Mouse (Mus musculus) heart, embryonic 16.5 days (tissue): ENCODE results near the gene Rad17. TPM values are rescaled to one million over a fixed set of nuclear protein-coding genes. Genes with fewer than 3 reads are reported as not detected.

ENCODE experiments used
- ATAC-seq: fragments of 200-750 bp; cut with Nextera tagmentation; replicated peaks from 2 replicates; pipeline ENCODE4 v1.8.0; 2017; ENCODE audit warnings: moderate number of reproducible peaks; ENCODE audit not compliant: insufficient read depth, low FRiP score; ENCODE audit errors: extremely low read depth
- H3K27ac ChIP-seq: fragments of 300-500 bp; sonication (generic); 2 replicates; pipeline ENCODE4 v1.5.1; 2014; ENCODE audit warnings: mild to moderate bottlenecking, low read length, control low read depth, moderate library complexity
- H3K27me3 ChIP-seq: fragments of 300-500 bp; sonication (generic); 2 replicates; pipeline ENCODE4 v1.6.1; 2014; ENCODE audit warnings: low read length, mixed read lengths; ENCODE audit not compliant: control insufficient read depth, insufficient read depth
- H3K36me3 ChIP-seq: fragments of 300-500 bp; sonication (generic); 2 replicates; pipeline ENCODE4 v1.6.1; 2014; ENCODE audit not compliant: control insufficient read depth, insufficient read depth
- H3K4me1 ChIP-seq: fragments of 300-500 bp; sonication (generic); 2 replicates; pipeline ENCODE4 v1.6.1; 2014; ENCODE audit warnings: low read length, mixed read lengths; ENCODE audit not compliant: control insufficient read depth, insufficient read depth
- H3K4me2 ChIP-seq: fragments of 300-500 bp; sonication (generic); 2 replicates; pipeline ENCODE4 v1.6.1; 2014; ENCODE audit warnings: low read depth, mild to moderate bottlenecking, control low read depth, low read length
- H3K4me3 ChIP-seq: fragments of 300-500 bp; sonication (generic); 2 replicates; pipeline ENCODE4 v1.5.1; 2014; ENCODE audit warnings: mild to moderate bottlenecking, control low read depth, low read length
- H3K9ac ChIP-seq: fragments of 300-500 bp; sonication (generic); 2 replicates; pipeline ENCODE4 v1.6.1; 2014; ENCODE audit warnings: low read length, control low read depth
- H3K9me3 ChIP-seq: fragments of 300-500 bp; sonication (generic); replicated peaks from 2 replicates; pipeline ENCODE4 v1.6.1; 2016; ENCODE audit warnings: low read length; ENCODE audit not compliant: control insufficient read depth
- WGBS: fragments of 180-500 bp; shearing (Covaris S2); extraction: QIAGEN DNeasy Blood & Tissue Kit; methylation state at CpG from one replicate; pipeline ENCODE4 v1.1.7; 2014; 5-methylcytosine and 5-hydroxymethylcytosine counted together
- polyA plus RNA-seq: library from polyadenylated mRNA; unstranded; fragments of >200 nt; fragmentation: Nextera tagmentation; extraction: Ambion mirVana; gene quantifications from 2 replicates; pipeline ENCODE4 v1.2.1, GENCODE M21; 2015

Rad17 gene
- polyA plus RNA-seq, 1 experiment from 2014 or later: 23.2 TPM

DNA sequence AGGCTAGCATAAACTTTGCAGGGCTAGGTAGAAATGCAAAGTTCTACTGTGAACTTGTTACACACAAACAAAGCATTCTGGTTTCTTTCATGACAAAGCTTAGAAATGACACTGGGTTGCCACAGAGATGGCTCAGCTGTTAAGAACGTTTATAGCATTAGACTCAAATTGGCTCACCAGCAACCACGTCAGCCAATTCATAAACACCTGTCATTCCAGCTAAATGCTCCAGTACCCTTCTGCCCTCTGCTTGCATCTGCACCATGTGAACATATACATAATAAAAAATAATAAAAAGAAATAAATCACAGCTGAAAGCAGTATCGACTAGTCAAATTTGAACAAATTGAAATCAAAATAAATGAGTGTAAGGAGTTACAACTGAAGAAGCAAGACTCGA is 28.6 kb downstream of the Rad17 start:
- no peaks in the 10 kb centered on the region for H3K4me1 ChIP-seq
- no peak overlapping the region for H3K9ac ChIP-seq
- no peak overlapping the region for H3K4me3 ChIP-seq
- H3K27me3 ChIP-seq: no peaks in the 10 kb centered on the region
- ATAC-seq: no peak
- WGBS: 83% methylated on average over 4 of the region's 4 CpGs
- no peak overlapping the region for H3K27ac ChIP-seq
- peaks cover 46% of the 10 kb centered on the region for H3K36me3 ChIP-seq
- no peaks in the 10 kb centered on the region for H3K9me3 ChIP-seq
- H3K4me2 ChIP-seq: no peak overlapping the region

DNA sequence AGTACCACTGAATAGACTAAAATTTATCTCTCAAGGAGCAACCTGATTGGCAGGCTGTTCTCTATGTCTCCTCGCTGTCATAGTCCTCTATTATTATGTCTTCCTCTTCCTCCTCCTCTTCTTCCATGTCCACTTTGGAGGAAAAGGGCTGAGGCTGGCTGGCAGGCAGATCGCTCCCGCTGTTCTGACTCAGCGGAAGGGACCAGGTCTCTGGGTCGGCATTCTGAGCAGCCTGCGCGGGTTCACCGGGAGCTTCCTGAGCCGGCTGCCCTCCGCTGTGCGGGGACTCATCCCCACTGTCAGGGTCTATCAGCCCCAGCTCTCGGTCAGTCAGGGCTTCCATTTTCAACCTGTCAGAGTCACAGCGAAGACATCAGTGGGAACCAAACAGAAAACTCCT is 33.3 kb downstream of the Rad17 start:
- Histone ChIP-seq H3K4me1 (no peaks in the 10 kb centered on the region), H3K27ac (no peak overlapping the region), H3K27me3 (no peaks in the 10 kb centered on the region), H3K4me2 (no peak overlapping the region), H3K9me3 (no peaks in the 10 kb centered on the region), H3K9ac (no peak overlapping the region), H3K4me3 (no peak overlapping the region), H3K36me3 (peaks cover 29% of the 10 kb centered on the region)
- no peak for ATAC-seq
- WGBS: 81% methylated on average over 13 of the region's 13 CpGs

DNA sequence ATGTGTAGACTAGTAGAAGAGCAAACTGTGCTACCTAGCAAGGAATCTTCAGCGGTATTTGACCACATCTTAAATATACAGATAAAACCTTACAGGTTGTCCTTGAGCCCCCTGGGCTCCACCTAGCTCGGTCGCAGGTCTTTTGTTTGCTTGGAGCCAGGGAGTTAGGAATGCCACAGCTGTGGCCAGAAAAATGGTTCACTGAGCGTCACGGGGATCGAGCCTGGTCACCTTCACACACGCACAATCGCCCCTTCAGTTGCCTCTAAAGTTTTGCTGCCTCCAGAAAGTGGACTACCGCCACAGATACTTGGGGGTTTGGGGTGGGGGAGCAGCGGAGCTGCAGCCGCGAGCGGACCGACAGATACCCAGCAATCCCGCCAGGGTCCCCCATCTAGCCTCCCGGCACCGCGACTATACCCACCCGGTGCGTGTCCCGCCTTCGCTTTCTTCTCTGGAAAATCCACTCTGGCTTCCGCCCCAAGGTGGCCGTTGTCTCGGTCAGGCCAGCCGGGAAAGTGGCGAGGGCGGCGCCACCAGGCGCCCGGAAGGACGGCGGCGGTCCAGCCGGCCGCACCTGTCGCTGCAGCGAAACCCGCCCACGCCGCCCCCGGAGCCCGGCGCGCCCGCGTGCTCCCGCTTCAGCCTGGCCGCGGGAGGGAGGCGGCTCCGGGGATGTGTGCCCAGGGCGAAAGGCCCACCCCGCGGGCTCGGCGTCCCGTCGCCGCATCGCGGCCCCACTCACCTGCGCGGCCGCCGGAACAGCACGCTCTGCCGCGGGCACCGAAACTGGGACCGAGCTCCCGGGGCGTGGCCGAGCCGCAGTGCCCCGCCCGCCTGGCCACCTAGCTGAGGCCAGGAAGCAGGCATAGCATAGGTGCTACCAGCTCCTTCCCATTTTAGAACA is 34.4 kb downstream of the Rad17 start, which contains the start of gene Marveld2:
Gene Marveld2 (minus strand): TSS at position 791 of the 907 bp plus-strand sequence.
- H3K27ac ChIP-seq: no peak within 1 kb of the TSS
- H3K27me3 ChIP-seq: no peaks in the 10 kb centered on the region
- no peaks in the 10 kb centered on the region for H3K4me1 ChIP-seq
- H3K4me3 ChIP-seq: peak within 1 kb of the TSS; percentile 67
- 4% methylated on average over 76 of the region's 77 CpGs for WGBS
- H3K36me3 ChIP-seq: peaks cover 21% of the 10 kb centered on the region
- ATAC-seq: peak; percentile 65
- H3K4me2 ChIP-seq: peak within 1 kb of the TSS; percentile 82
- H3K9me3 ChIP-seq: no peaks in the 10 kb centered on the region
- H3K9ac ChIP-seq: peak within 1 kb of the TSS; percentile 79

GRCm38 (mm10) chr13:100612903-100613302 is 37.9 kb downstream of the Rad17 start:
- WGBS: 56% methylated on average over 2 of the region's 2 CpGs
- no peak for ATAC-seq

DNA sequence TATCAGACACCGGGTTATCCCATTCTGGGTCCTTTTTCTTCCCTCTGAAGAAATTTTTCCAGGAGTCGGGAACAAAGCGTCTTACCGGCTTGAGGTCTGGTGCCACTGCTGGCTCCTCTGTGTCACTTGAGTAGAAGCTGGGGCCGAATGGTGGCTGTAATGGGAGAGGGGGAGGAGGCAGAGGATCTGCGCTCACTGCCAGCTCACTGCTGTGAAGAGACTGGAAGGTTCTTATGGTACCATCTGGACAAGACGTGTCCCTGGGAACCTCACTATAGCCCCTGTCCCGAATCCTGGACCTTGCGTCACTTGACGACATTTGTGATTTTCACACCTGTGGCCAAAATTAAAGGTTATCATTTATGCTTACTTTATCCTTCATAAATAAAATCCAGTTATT is 38.6 kb downstream of the Rad17 start:
- 92% methylated on average over 10 of the region's 10 CpGs for WGBS
- Histone ChIP-seq H3K27me3 (no peaks in the 10 kb centered on the region), H3K27ac (no peak overlapping the region), H3K9ac (no peak overlapping the region), H3K36me3 (no peaks in the 10 kb centered on the region), H3K4me3 (no peak overlapping the region), H3K9me3 (peaks cover 5% of the 10 kb centered on the region; the same call in 1 of the 2 replicates), H3K4me1 (no peaks in the 10 kb centered on the region), H3K4me2 (no peak overlapping the region)
- ATAC-seq: no peak

More at GRCm38 (mm10) chr13:100612903-100613302, 37.9 kb downstream of the Rad17 start:
- H3K4me2 ChIP-seq: no peak overlapping the region
- peaks cover 2% of the 10 kb centered on the region; the same call in 1 of the 2 replicates for H3K9me3 ChIP-seq
- no peak overlapping the region for H3K27ac ChIP-seq
- H3K4me3 ChIP-seq: no peak overlapping the region
- no peaks in the 10 kb centered on the region for H3K4me1 ChIP-seq
- H3K36me3 ChIP-seq: peaks cover 5% of the 10 kb centered on the region; the same call in 1 of the 2 replicates
- no peak overlapping the region for H3K9ac ChIP-seq
- H3K27me3 ChIP-seq: no peaks in the 10 kb centered on the region

- H3K9ac ChIP-seq: no peak overlapping the region
- no peak for ATAC-seq
- H3K4me1 ChIP-seq: no peaks in the 10 kb centered on the region
- no peaks in the 10 kb centered on the region for H3K36me3 ChIP-seq
- no peak overlapping the region for H3K27ac ChIP-seq
- no peaks in the 10 kb centered on the region for H3K27me3 ChIP-seq
- no peak overlapping the region for H3K4me2 ChIP-seq
- H3K9me3 ChIP-seq: peaks cover 5% of the 10 kb centered on the region; the same call in 1 of the 2 replicates
- WGBS: 76% methylated on average over 13 of the region's 13 CpGs
- no peak overlapping the region for H3K4me3 ChIP-seq
Observed at GRCm38 (mm10) chr13:100611266-100611665, 39.6 kb downstream of the Rad17 start.

DNA sequence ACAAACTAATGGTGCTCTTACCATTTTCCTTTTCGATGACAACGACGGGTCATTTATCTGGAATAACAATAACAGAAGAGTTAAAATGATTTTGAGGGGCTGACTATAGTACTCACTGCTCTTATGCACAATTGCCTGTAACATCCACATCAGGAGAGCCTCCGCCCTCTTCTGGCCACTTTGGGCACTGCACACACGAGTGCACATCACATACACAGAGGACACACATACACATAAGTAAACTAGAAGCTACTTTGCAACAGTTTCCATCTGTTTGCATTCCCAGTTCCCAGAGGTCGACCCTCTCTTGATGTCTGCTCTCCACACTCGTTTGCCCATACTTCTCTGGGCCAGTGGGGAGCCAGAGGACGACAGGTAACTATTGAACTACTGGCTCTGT is 43.1 kb downstream of the Rad17 start:
- H3K27ac ChIP-seq: no peak overlapping the region
- no peak for ATAC-seq
- no peak overlapping the region for H3K9ac ChIP-seq
- no peak overlapping the region for H3K4me2 ChIP-seq
- H3K9me3 ChIP-seq: peaks cover 5% of the 10 kb centered on the region; the same call in 1 of the 2 replicates
- no peaks in the 10 kb centered on the region for H3K4me1 ChIP-seq
- H3K36me3 ChIP-seq: no peaks in the 10 kb centered on the region
- WGBS: 87% methylated on average over 8 of the region's 8 CpGs
- no peak overlapping the region for H3K4me3 ChIP-seq
- H3K27me3 ChIP-seq: no peaks in the 10 kb centered on the region

DNA sequence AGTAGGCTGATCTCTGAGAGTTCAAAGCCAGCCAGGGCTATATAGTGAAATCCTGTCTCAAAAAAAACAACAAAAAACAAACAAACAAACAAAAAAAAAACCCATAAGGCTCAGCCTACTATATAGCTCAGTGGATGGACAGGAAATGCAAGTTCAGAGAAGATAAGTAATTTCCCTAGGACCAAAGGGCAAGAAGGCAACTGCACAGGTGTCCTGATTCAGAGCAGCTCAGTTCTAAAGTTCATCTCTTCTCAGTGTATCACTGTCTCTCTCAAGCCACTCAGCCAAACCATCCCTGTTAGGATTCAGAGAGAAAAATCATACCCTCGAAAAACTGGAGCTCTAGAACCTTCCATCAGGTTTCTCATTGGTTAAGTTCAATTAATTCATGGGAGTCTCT is 45.0 kb downstream of the Rad17 start:
- no peak overlapping the region for H3K27ac ChIP-seq
- no peaks in the 10 kb centered on the region for H3K4me1 ChIP-seq
- peaks cover 5% of the 10 kb centered on the region; the same call in 1 of the 2 replicates for H3K9me3 ChIP-seq
- no peak overlapping the region for H3K4me2 ChIP-seq
- 55% methylated on average over 1 of the region's 1 CpGs for WGBS
- no peak for ATAC-seq
- H3K4me3 ChIP-seq: no peak overlapping the region
- no peaks in the 10 kb centered on the region for H3K27me3 ChIP-seq
- H3K36me3 ChIP-seq: no peaks in the 10 kb centered on the region
- no peak overlapping the region for H3K9ac ChIP-seq

GRCm38 (mm10) chr13:100603738-100604095 is 47.1 kb downstream of the Rad17 start:
- H3K4me1 ChIP-seq: no peaks in the 10 kb centered on the region
- 84% methylated on average over 11 of the region's 11 CpGs for WGBS
- ATAC-seq: no peak

More at GRCm38 (mm10) chr13:100603738-100604095, 47.1 kb downstream of the Rad17 start:
- Histone ChIP-seq H3K4me2 (no peak overlapping the region), H3K9me3 (peaks cover 5% of the 10 kb centered on the region; the same call in 1 of the 2 replicates), H3K36me3 (no peaks in the 10 kb centered on the region), H3K27me3 (no peaks in the 10 kb centered on the region), H3K9ac (no peak overlapping the region), H3K27ac (no peak overlapping the region), H3K4me3 (no peak overlapping the region)
